Mouse (Mus musculus): Measurements from ENCODE around the gene Spon1. TPM values are rescaled to one million over a fixed set of nuclear protein-coding genes. Genes with fewer than 3 reads are reported as not detected.

Gene Spon1
- total and polyA plus RNA-seq, 3 experiments = not detected

- no peak for DNase-seq (ENCODE audit: extremely low read depth)
- no peak overlapping the region for H3K27ac ChIP-seq (ENCODE audit: insufficient read depth, low read depth)
- H3K9me3 ChIP-seq (replicated peaks; ENCODE audit: low read length) = peaks cover 2% of the 10 kb centered on the region
- TF ChIP-seq MEF2A (IDR thresholded peaks at IDR 0.05; ENCODE audit: borderline replicate concordance, low read depth, low read length) (no peak), PAX5 (IDR thresholded peaks at IDR 0.05; ENCODE audit: low read length) (no peak), JUN (IDR thresholded peaks at IDR 0.05; ENCODE audit: insufficient read depth, low read depth, low read length) (no peak), MYC (IDR thresholded peaks at IDR 0.05; ENCODE audit: low read depth, low read length) (no peak), USF1 (IDR thresholded peaks at IDR 0.05; ENCODE audit: low read depth, low read length) (no peak), HCFC1 (IDR thresholded peaks at IDR 0.05; ENCODE audit: low read depth, low read length) (no peak), POLR2AphosphoS2 (IDR thresholded peaks at IDR 0.05; ENCODE audit: low read depth, low read length) (no peak), MAFK (IDR thresholded peaks at IDR 0.05; ENCODE audit: insufficient replicate concordance, low read length) (no peak), KAT2A (IDR thresholded peaks at IDR 0.05; ENCODE audit: insufficient replicate concordance, low read length) (no peak), JUND (conservative IDR thresholded peaks at IDR 0.05; ENCODE audit: low read depth, low read length) (no peak), CHD1 (IDR thresholded peaks at IDR 0.05; ENCODE audit: low read depth, low read length) (no peak), ZC3H11A (IDR thresholded peaks at IDR 0.05; ENCODE audit: low read depth, low read length) (no peak), NRF1 (IDR thresholded peaks at IDR 0.05; ENCODE audit: low read depth, low read length) (no peak), CHD2 (IDR thresholded peaks at IDR 0.05; ENCODE audit: low read length) (no peak), TCF12 (IDR thresholded peaks at IDR 0.05; ENCODE audit: low read depth, low read length) (no peak), ZMIZ1 (IDR thresholded peaks at IDR 0.05; ENCODE audit: low read depth, low read length) (no peak), IRF4 (IDR thresholded peaks at IDR 0.05; ENCODE audit: low read depth, low read length) (no peak), CTCF (conservative IDR thresholded peaks at IDR 0.05 in 1 of 2, IDR thresholded peaks at IDR 0.05 in 1 of 2; ENCODE audit: low read depth in 2 of 2, low read length in 2 of 2) (no peak), SIN3A (IDR thresholded peaks at IDR 0.05; ENCODE audit: low read length) (no peak)
- no peaks in the 10 kb centered on the region for H3K27me3 ChIP-seq (replicated peaks)
- in situ Hi-C loops (cut with MboI; ENCODE audit: low pct_ligation_motif_present, low pct_unique_long_range_greater_than_20kb, low sequenced_read_pairs) = loop anchor here (25.0 kb wide), 1 partner anchor 567 kb away; the partner anchor contains the start of gene Calca
- H3K4me3 ChIP-seq (replicated peaks in 1 of 3; ENCODE audit: low read depth in 2 of 3, low read length in 2 of 3, poor library complexity in 1 of 3) = peak overlapping the region in 1 of 3 experiments; percentile 9
- dilution Hi-C loops (cut with MboI; ENCODE audit: extremely low pct_ligation_motif_present, extremely low pct_unique_long_range_greater_than_20kb, low sequenced_read_pairs) = no loop called here
- no peaks in the 10 kb centered on the region for H3K79me2 ChIP-seq (replicated peaks; ENCODE audit: control insufficient read depth, extremely low read depth, insufficient read depth, poor library complexity, severe bottlenecking)
- no peak overlapping the region for H3K4me2 ChIP-seq (ENCODE audit: insufficient read depth, low read depth, poor library complexity, severe bottlenecking)
- H3K4me1 ChIP-seq (ENCODE audit: control insufficient read depth in 1 of 2, insufficient read depth in 2 of 2) = peaks cover 13 to 59% of the 10 kb centered on the region in 2 experiments
- no peak overlapping the region for H3K9ac ChIP-seq (ENCODE audit: insufficient read depth, low read depth)
- peaks cover 0 to under 1% of the 10 kb centered on the region in 2 experiments for H3K36me3 ChIP-seq (replicated peaks in 1 of 2; ENCODE audit: control insufficient read depth in 1 of 2, insufficient read depth in 1 of 2, low read length in 1 of 2)
These were observed 304.7 kb downstream of the Spon1 start for GRCm38 (mm10) chr7:114070458-114070840.

- dilution Hi-C loops (cut with MboI; ENCODE audit: extremely low pct_ligation_motif_present, extremely low pct_unique_long_range_greater_than_20kb, low sequenced_read_pairs) (no loop called here), in situ Hi-C loops (cut with MboI; ENCODE audit: low pct_ligation_motif_present, low pct_unique_long_range_greater_than_20kb, low sequenced_read_pairs) (loop anchor here (25.0 kb wide), 1 partner anchor 566 kb away; the partner anchor contains the start of gene Calca)
- TF ChIP-seq SIN3A (IDR thresholded peaks at IDR 0.05; ENCODE audit: low read length) (no peak), POLR2AphosphoS2 (IDR thresholded peaks at IDR 0.05; ENCODE audit: low read depth, low read length) (no peak), E2F4 (IDR thresholded peaks at IDR 0.05; ENCODE audit: insufficient replicate concordance, low read depth, low read length) (no peak), USF2 (conservative IDR thresholded peaks at IDR 0.05; ENCODE audit: low read depth, low read length) (no peak)
- Histone ChIP-seq H3K79me2 (replicated peaks; ENCODE audit: control insufficient read depth, extremely low read depth, insufficient read depth, poor library complexity, severe bottlenecking) (no peaks in the 10 kb centered on the region), H3K9me3 (replicated peaks; ENCODE audit: low read length) (peaks cover 2% of the 10 kb centered on the region), H3K4me1 (ENCODE audit: control insufficient read depth in 1 of 2, insufficient read depth in 2 of 2) (peaks cover 13 to 59% of the 10 kb centered on the region in 2 experiments), H3K27me3 (replicated peaks) (no peaks in the 10 kb centered on the region), H3K36me3 (replicated peaks in 1 of 2; ENCODE audit: control insufficient read depth in 1 of 2, insufficient read depth in 1 of 2, low read length in 1 of 2) (peaks cover 0 to 2% of the 10 kb centered on the region in 2 experiments), H3K27ac (ENCODE audit: insufficient read depth, low read depth) (no peak overlapping the region), H3K4me2 (ENCODE audit: insufficient read depth, low read depth, poor library complexity, severe bottlenecking) (no peak overlapping the region), H3K9ac (ENCODE audit: insufficient read depth, low read depth) (no peak overlapping the region), H3K4me3 (replicated peaks in 1 of 3; ENCODE audit: low read depth in 2 of 3, low read length in 2 of 3, poor library complexity in 1 of 3) (no peak overlapping the region)
- DNase-seq (ENCODE audit: extremely low read depth) = no peak
These were observed 305.6 kb downstream of the Spon1 start for GRCm38 (mm10) chr7:114071395-114071794.
